Mouse (Mus musculus) ES-Bruce4 (cell line): ENCODE data around the gene Ino80d. TPM values are rescaled to one million over a fixed set of nuclear protein-coding genes. Genes with fewer than 3 reads are reported as not detected.
A peak's percentile ranks its signal among the peaks of the same experiment; 100 is the strongest.

Experiments used
- H3K27ac ChIP-seq: 2 replicates; pipeline ENCODE4 v1.5.1; 2012; ENCODE audit warnings: low read length, inconsistent platforms; ENCODE audit not compliant: insufficient read depth
- H3K27me3 ChIP-seq: 2 replicates; pipeline ENCODE4 v1.6.1; 2012; ENCODE audit warnings: mild to moderate bottlenecking, low read length, inconsistent platforms; ENCODE audit not compliant: control insufficient read depth, poor library complexity, insufficient read depth, severe bottlenecking
- H3K36me3 ChIP-seq: 2 replicates; pipeline ENCODE4 v1.6.1; 2012; ENCODE audit warnings: inconsistent platforms, mild to moderate bottlenecking, low read length, moderate library complexity; ENCODE audit not compliant: control insufficient read depth, poor library complexity, insufficient read depth, severe bottlenecking
- H3K4me1 ChIP-seq: one replicate; pipeline ENCODE4 v1.8.1; 2011; ENCODE audit warnings: low read length; ENCODE audit not compliant: control insufficient read depth, insufficient read depth
- H3K4me3 ChIP-seq: 2 replicates; pipeline ENCODE4 v1.5.1; 2011; ENCODE audit warnings: low read depth, mild to moderate bottlenecking, low read length
- H3K9ac ChIP-seq: 2 replicates; pipeline ENCODE4 v1.6.1; 2012; ENCODE audit warnings: low read depth, mild to moderate bottlenecking, inconsistent platforms; ENCODE audit not compliant: poor library complexity, severe bottlenecking
- H3K9me3 ChIP-seq: replicated peaks from 2 replicates; pipeline ENCODE4 v1.6.1; 2012; ENCODE audit warnings: mild to moderate bottlenecking, low read length, inconsistent platforms; ENCODE audit not compliant: control insufficient read depth, poor library complexity, insufficient read depth, severe bottlenecking
- CTCF ChIP-seq: IDR thresholded peaks from one replicate; pipeline ENCODE4 v1.8.1; 2011; ENCODE audit warnings: low read depth, low read length
- EP300 ChIP-seq: IDR thresholded peaks from 2 replicates; pipeline ENCODE4 v1.6.1; 2011; ENCODE audit warnings: low read depth, low read length; ENCODE audit not compliant: insufficient read depth
- POLR2A ChIP-seq: IDR thresholded peaks from one replicate; pipeline ENCODE4 v1.8.1; 2011; ENCODE audit warnings: low read length; ENCODE audit not compliant: insufficient read depth
- polyA plus RNA-seq: library from polyadenylated mRNA; stranded (reverse); fragments of >200 nt; gene quantifications from 2 replicates; pipeline ENCODE4 v1.2.4, GENCODE M21; 2011; ENCODE audit warnings: low read depth; ENCODE audit not compliant: missing spikeins, insufficient read depth, insufficient read length

Gene Ino80d
- polyA plus RNA-seq, 1 experiment = 31.4 TPM

DNA sequence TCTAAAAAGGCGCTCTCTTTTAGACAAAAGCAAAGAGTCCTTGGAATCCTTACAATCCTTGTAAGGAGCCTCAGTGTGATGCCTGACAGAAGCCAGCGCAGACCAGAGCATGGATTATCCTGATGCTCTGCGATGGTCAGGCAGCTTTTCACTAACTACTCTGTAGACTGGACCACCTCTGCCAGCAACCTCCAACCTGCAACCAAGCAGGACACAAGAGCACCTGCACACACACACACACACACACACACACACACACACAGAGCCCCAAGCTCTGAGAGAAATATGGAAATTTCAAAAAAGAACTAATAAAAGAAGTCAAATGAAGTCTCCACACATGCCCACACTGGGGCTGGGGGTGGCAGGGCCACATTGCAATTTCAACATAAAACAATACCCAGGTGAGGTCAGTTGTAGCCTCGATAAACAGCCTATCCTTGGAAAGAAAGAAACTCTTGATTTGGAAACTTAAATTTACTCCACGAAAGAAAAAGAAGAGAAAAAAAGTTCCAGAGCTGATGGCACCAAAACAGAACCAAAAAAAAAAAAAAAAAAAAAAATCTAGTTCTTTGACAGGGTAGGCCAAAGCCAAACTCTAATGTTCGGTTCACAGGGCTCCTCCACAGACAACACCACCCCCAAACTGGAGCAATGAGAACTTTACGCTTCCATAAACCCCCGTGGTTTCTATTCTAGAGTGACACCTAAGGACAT, 2.2 kb downstream of the Ino80d start:
- H3K27ac ChIP-seq = peak overlapping the region; percentile 31
- peak overlapping the region; percentile 100 for H3K9ac ChIP-seq
- peaks cover 3% of the 10 kb centered on the region for H3K4me1 ChIP-seq
- no peaks in the 10 kb centered on the region for H3K36me3 ChIP-seq
- H3K9me3 ChIP-seq = no peaks in the 10 kb centered on the region
- H3K27me3 ChIP-seq = no peaks in the 10 kb centered on the region
- H3K4me3 ChIP-seq = peak overlapping the region; percentile 64
- no peak for TF ChIP-seq EP300
- no peak for TF ChIP-seq POLR2A
- no peak for TF ChIP-seq CTCF

DNA sequence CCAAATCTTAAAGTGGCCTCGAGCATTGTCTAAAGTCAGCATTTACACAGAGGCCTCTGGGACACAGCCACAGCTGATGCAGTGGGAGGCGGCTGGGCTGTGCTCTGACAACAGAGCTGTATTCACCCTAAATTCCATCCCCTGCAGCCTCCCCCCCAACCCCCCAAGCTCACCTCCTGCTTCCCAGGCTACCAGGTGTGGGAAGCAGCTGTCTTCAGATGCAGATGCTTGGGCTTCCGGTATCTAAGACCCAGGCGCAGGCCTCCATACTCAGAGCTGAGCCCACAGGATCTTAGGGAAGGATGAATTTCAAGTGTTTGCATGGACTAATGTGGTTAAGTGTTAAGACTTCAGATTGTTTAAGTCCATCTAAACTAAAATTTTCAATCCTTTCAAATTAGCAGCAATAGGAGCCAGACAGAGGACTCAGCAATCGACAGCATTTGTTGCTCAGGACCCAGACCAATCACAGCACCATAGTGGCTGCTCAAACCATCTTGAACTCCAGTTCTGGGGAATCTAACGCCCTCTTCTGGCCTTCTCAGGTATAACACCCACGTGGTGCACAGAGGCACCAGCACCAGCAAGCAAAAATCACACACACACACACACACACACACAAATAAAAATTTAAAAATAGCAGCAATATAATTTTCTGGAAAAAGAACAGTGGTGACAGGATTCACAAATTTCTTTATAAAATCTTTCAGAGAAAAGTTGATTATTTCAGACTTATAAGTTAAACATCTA, 3.8 kb downstream of the Ino80d start:
- peak overlapping the region; percentile 29 for H3K4me3 ChIP-seq
- TF ChIP-seq POLR2A (no peak), EP300 (peak; percentile 82; the same call in 1 of the 2 replicates), CTCF (peak; percentile 75)
- peaks cover 3% of the 10 kb centered on the region for H3K4me1 ChIP-seq
- H3K9me3 ChIP-seq = no peaks in the 10 kb centered on the region
- peak overlapping the region; percentile 95 for H3K27ac ChIP-seq
- no peaks in the 10 kb centered on the region for H3K36me3 ChIP-seq
- H3K27me3 ChIP-seq = no peaks in the 10 kb centered on the region
- peak overlapping the region; percentile 3; the same call in 1 of the 2 replicates for H3K9ac ChIP-seq

- Histone ChIP-seq H3K9me3 (no peaks in the 10 kb centered on the region), H3K4me1 (peaks cover 3% of the 10 kb centered on the region), H3K9ac (peak overlapping the region; percentile 69), H3K4me3 (peak overlapping the region; percentile 72), H3K27ac (peak overlapping the region; percentile 97), H3K27me3 (no peaks in the 10 kb centered on the region), H3K36me3 (peaks cover 18% of the 10 kb centered on the region)
- no peak for TF ChIP-seq CTCF
- TF ChIP-seq POLR2A = no peak
- 0 out of 2 replicates have a peak, but pooled peaks have one; percentile 3 for TF ChIP-seq EP300
These were observed 6.7 kb downstream of the Ino80d start for GRCm38 (mm10) chr1:63107614-63108327.

DNA sequence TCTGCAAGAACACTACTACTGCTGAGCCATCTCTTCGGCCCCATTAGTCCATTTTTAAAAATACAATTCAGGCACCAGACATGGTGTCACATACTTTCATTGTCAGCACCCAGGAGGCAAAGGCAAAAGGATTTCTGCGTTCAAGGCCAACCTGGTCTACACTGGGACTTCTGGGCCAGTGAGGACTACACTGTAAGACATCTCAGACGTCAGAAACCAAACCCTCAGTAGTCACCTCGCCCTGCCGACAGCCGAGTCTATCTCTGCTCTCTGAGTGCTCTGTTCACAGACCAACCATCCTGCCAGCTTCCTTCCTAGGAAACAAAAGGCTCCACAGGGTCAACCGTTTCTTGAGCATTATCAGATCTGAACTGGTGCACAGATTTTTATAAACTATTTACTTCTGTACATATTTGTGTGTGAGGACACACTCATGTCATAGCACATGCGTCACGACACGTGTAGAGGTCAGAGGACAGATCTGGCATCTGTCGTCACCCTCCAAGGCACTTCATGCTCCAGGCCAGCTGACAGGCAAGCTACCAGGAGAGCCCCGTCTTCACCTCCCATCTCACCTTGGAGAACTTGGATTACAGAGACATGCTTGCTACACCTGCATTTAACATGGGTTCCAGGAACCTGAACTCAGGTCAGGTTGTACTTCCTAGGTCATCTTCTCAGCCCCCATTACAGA, 11.6 kb downstream of the Ino80d start:
- no peak for TF ChIP-seq POLR2A
- no peak for TF ChIP-seq CTCF
- TF ChIP-seq EP300 = no peak
- Histone ChIP-seq H3K4me1 (no peaks in the 10 kb centered on the region), H3K36me3 (peaks cover 41% of the 10 kb centered on the region), H3K4me3 (no peak overlapping the region), H3K9me3 (no peaks in the 10 kb centered on the region), H3K27ac (no peak overlapping the region), H3K9ac (no peak overlapping the region), H3K27me3 (no peaks in the 10 kb centered on the region)

DNA sequence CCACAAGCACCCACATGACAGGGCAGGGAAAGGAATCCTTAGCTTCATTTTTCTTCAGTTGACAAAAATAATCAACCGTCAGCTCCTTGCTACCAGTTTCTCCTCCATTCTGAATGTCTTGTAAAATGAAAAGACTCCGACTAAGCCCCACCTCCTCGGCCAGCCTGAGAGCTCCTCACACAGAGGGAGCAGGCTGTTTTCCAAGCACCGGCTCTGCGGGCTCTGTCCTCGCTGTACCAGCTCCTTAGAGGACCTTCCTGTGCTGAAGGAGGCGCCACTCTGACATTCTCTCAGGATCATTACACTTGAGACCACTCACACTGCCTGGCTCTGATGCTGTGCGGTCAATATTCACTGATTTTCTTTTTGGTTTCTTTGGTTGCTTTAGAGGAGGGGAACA, 14.3 kb downstream of the Ino80d start:
- Histone ChIP-seq H3K27ac (no peak overlapping the region), H3K27me3 (no peaks in the 10 kb centered on the region), H3K4me3 (no peak overlapping the region), H3K9me3 (no peaks in the 10 kb centered on the region), H3K4me1 (no peaks in the 10 kb centered on the region), H3K36me3 (peaks cover 49% of the 10 kb centered on the region), H3K9ac (no peak overlapping the region)
- TF ChIP-seq CTCF (no peak), EP300 (no peak), POLR2A (no peak)
